In genomic region chr12:102682722-102683299, GRCm38 (mm10) we compare ENCODE assay signal across 18 mouse cellular contexts. TPM values are rescaled to one million over a fixed set of nuclear protein-coding genes. Genes with fewer than 3 reads are reported as not detected.
DNase-seq lines count a peak whose midpoint lies in the region; ATAC-seq and TF ChIP-seq lines count a peak whose summit lies in the region.
"Had no signal": no experiment of that assay in that cellular context is flagged by ENCODE, and none has a peak within 500 bp of the region (broad histone marks: within the 10 kb centered on the region; RNA-seq: fewer than 3 reads in every experiment).

No protein-coding gene starts in this region.

- no peak for ATAC-seq in liver, embryonic 12.5 days
- ATAC-seq: midbrain, embryonic 13.5 days had no signal

- no peaks in the 10 kb centered on the region for H3K36me3 ChIP-seq in liver, adult 2 months (ENCODE audit: control insufficient read depth, insufficient read depth, low read length)
- H3K36me3 ChIP-seq in liver, embryonic 12.5 days: no peaks in the 10 kb centered on the region
- H3K36me3 ChIP-seq in small intestine, adult 2 months (ENCODE audit: control insufficient read depth, insufficient read depth, low read length): peaks cover 19% of the 10 kb centered on the region
- H3K36me3 ChIP-seq in kidney, adult 2 months (ENCODE audit: control insufficient read depth, insufficient read depth, low read length): no peaks in the 10 kb centered on the region
- H3K36me3 ChIP-seq: embryonic facial prominence, embryonic 13.5 days; forebrain, embryonic 12.5 days; kidney, embryonic 15.5 days; liver, embryonic 13.5 days; midbrain, embryonic 13.5 days; neural tube, embryonic 15.5 days had no signal

- peak overlapping the region; percentile 33 for H3K27ac ChIP-seq in liver, adult 2 months (replicated peaks; ENCODE audit: insufficient read depth, low read depth, low read length)
- no peak overlapping the region for H3K27ac ChIP-seq in liver, embryonic 12.5 days
- H3K27ac ChIP-seq in small intestine, adult 2 months (ENCODE audit: insufficient read depth, low read depth, low read length): peak overlapping the region; percentile 99
- no peak overlapping the region for H3K27ac ChIP-seq in kidney, adult 2 months (ENCODE audit: insufficient read depth, low read depth, low read length)
- H3K27ac ChIP-seq: embryonic facial prominence, embryonic 13.5 days; forebrain, embryonic 12.5 days; kidney, embryonic 15.5 days; liver, embryonic 13.5 days; midbrain, embryonic 13.5 days had no signal

- TF ChIP-seq POLR2A in liver, adult 2 months (IDR thresholded peaks at IDR 0.05; ENCODE audit: extremely low read depth, insufficient read depth, low read length): no peak
- TF ChIP-seq POLR2A in small intestine, adult 2 months (IDR thresholded peaks at IDR 0.05; ENCODE audit: low read depth, low read length): no peak
- TF ChIP-seq POLR2A in kidney, adult 2 months (IDR thresholded peaks at IDR 0.05; ENCODE audit: low read depth, low read length): no peak

- intact Hi-C loops in gastrocnemius, postnatal 14 days (cut with DNase I; ENCODE audit: low total_unique reads): no loop called here

- H3K79me2 ChIP-seq in liver, adult 2 months (ENCODE audit: control insufficient read depth, insufficient read depth, low read length): peaks cover 25% of the 10 kb centered on the region; the same call in 1 of the 2 replicates

- H3K4me3 ChIP-seq in liver, adult 2 months (ENCODE audit: insufficient read depth, low read depth, low read length): no peak overlapping the region
- H3K4me3 ChIP-seq in liver, embryonic 12.5 days: no peak overlapping the region
- H3K4me3 ChIP-seq in small intestine, adult 2 months (ENCODE audit: low read depth, low read length): no peak overlapping the region
- no peak overlapping the region for H3K4me3 ChIP-seq in kidney, adult 2 months (ENCODE audit: insufficient read depth, low read depth, low read length)
- H3K4me3 ChIP-seq: embryonic facial prominence, embryonic 13.5 days; forebrain, embryonic 12.5 days; kidney, embryonic 15.5 days; liver, embryonic 13.5 days; midbrain, embryonic 13.5 days; myocyte; neural tube, embryonic 15.5 days had no signal

- 69% methylated on average over 7 of the region's 7 CpGs for WGBS in liver, adult 2 months
- WGBS in liver, embryonic 12.5 days (ENCODE audit: insufficient replicate concordance): 74% methylated on average over 7 of the region's 7 CpGs
- 24% methylated on average over 7 of the region's 7 CpGs for WGBS in small intestine, adult 2 months
- WGBS in kidney, adult 2 months: 67% methylated on average over 7 of the region's 7 CpGs

- H3K9ac ChIP-seq in liver, adult 2 months (ENCODE audit: low read depth, low read length): no peak overlapping the region
- H3K9ac ChIP-seq in liver, embryonic 12.5 days: no peak overlapping the region
- H3K9ac ChIP-seq: embryonic facial prominence, embryonic 13.5 days; forebrain, embryonic 12.5 days; kidney, embryonic 15.5 days; liver, embryonic 13.5 days; midbrain, embryonic 13.5 days; neural tube, embryonic 15.5 days had no signal

- H3K9me3 ChIP-seq in liver, embryonic 12.5 days (replicated peaks): no peaks in the 10 kb centered on the region
- H3K9me3 ChIP-seq: embryonic facial prominence, embryonic 13.5 days; forebrain, embryonic 12.5 days; kidney, embryonic 15.5 days; liver, embryonic 13.5 days; midbrain, embryonic 13.5 days; neural tube, embryonic 15.5 days had no signal

- H3K4me2 ChIP-seq in liver, embryonic 12.5 days: no peak overlapping the region
- H3K4me2 ChIP-seq: embryonic facial prominence, embryonic 13.5 days; forebrain, embryonic 12.5 days; kidney, embryonic 15.5 days; liver, embryonic 13.5 days; midbrain, embryonic 13.5 days; neural tube, embryonic 15.5 days had no signal

- peak; percentile 69 to 76 for DNase-seq in cerebellum, postnatal 10 days
- DNase-seq in cerebellum, adult 9-10 months: no peak
- peak; percentile 76 for DNase-seq in liver, adult 2 months (ENCODE audit: extremely low read depth, low read depth, low spot score)
- DNase-seq in gastrocnemius, postnatal 14 days: peak; percentile 60
- DNase-seq in kidney, adult 2 months: no peak
- DNase-seq in lung, adult 18-20 months: no peak
- DNase-seq: cerebellum, adult 11 months; left cerebral cortex, postnatal 4 days; liver, embryonic 13.5 days; right cerebral cortex, postnatal 4 days had no signal

- TF ChIP-seq CTCF in liver, adult 2 months (IDR thresholded peaks at IDR 0.05; ENCODE audit: low read depth, low read length): no peak
- 0 out of 2 replicates have a peak, but pooled peaks have one; percentile 6 for TF ChIP-seq CTCF in small intestine, adult 2 months (IDR thresholded peaks at IDR 0.05; ENCODE audit: extremely low read depth, insufficient read length, insufficient replicate concordance, low read depth, low read length)
- no peak for TF ChIP-seq CTCF in kidney, adult 2 months (conservative IDR thresholded peaks at IDR 0.05; ENCODE audit: insufficient read depth, insufficient read length, low read depth, low read length)

- H3K27me3 ChIP-seq in liver, adult 2 months (ENCODE audit: control insufficient read depth, insufficient read depth, low read length): no peaks in the 10 kb centered on the region
- no peaks in the 10 kb centered on the region for H3K27me3 ChIP-seq in liver, embryonic 12.5 days (replicated peaks)
- no peaks in the 10 kb centered on the region for H3K27me3 ChIP-seq in small intestine, adult 2 months (ENCODE audit: control insufficient read depth, insufficient read depth, low read length)
- H3K27me3 ChIP-seq in kidney, adult 2 months (replicated peaks; ENCODE audit: control insufficient read depth, insufficient read depth, low read length): no peaks in the 10 kb centered on the region
- H3K27me3 ChIP-seq: embryonic facial prominence, embryonic 13.5 days; forebrain, embryonic 12.5 days; kidney, embryonic 15.5 days; liver, embryonic 13.5 days; midbrain, embryonic 13.5 days; neural tube, embryonic 15.5 days had no signal

- H3K4me1 ChIP-seq in liver, adult 2 months (ENCODE audit: control insufficient read depth, insufficient read depth, low read length): peaks cover 36% of the 10 kb centered on the region
- H3K4me1 ChIP-seq in liver, embryonic 12.5 days: peaks cover 34% of the 10 kb centered on the region
- H3K4me1 ChIP-seq in small intestine, adult 2 months (ENCODE audit: control insufficient read depth, insufficient read depth, insufficient read length, low read length): peaks cover 88% of the 10 kb centered on the region
- H3K4me1 ChIP-seq in kidney, adult 2 months (ENCODE audit: control insufficient read depth, insufficient read depth, low read length): peaks cover 21% of the 10 kb centered on the region

RNA-seq across cellular contexts. Expression of gene Itpk1, which starts 21.9 kb away (rescaled TPM):
- 7.9 and 8.3 TPM in 2 replicates for total RNA-seq in liver, adult 2 months (2014; rRNA removed)
- polyA plus RNA-seq in liver, adult 2 months (2012; rRNA removed): 21.0 and 22.8 TPM in 2 replicates
- 3.7 and 4.3 TPM in 2 replicates for polyA plus RNA-seq in liver, embryonic 12.5 days (2016; fragmentation: Nextera tagmentation; extraction: Ambion mirVana)
- 1 to 10 TPM; 6.4 to 8.4 TPM for total RNA-seq in gastrocnemius, postnatal 14 days (2021)
- polyA plus RNA-seq in small intestine, adult 2 months (2012; rRNA removed): 104 and 324 TPM in 2 replicates
- 27.6 and 29.0 TPM in 2 replicates for polyA plus RNA-seq in kidney, adult 2 months (2012; rRNA removed)

Comparison
In these comparisons a context has a peak if more than half of its experiments do, and no peak if none do; other contexts are left out.
1. DNase-seq: peak in cerebellum, postnatal 10 days (2 of 2), liver, adult 2 months (single experiment) and gastrocnemius, postnatal 14 days (single experiment); none in cerebellum, adult 9-10 months (single experiment), kidney, adult 2 months (single experiment) and lung, adult 18-20 months (0 of 2).
2. H3K27ac ChIP-seq: peak in liver, adult 2 months (single experiment) and small intestine, adult 2 months (single experiment); none in liver, embryonic 12.5 days (single experiment) and kidney, adult 2 months (single experiment).